Mouse (Mus musculus) layer of hippocampus, postnatal 14 days (tissue): ENCODE results near the gene Ift122. TPM values are rescaled to one million over a fixed set of nuclear protein-coding genes. Genes with fewer than 3 reads are reported as not detected.

ENCODE experiments used
- total RNA-seq, 2 experiments: library from RNA; stranded (reverse); gene quantifications; 2 replicates each; pipeline ENCODE4 v1.2.3; 2021

The Ift122 gene
- total RNA-seq, 2 experiments from 2014 or later: 23.8 to 24.7 TPM

Other genes with a start within 250 kb of the Ift122 start
- gene Raf1, start 176.8 kb upstream of the Ift122 start, total RNA-seq: 100 to 1,000 TPM; 102 TPM
- gene Tmem40, start 91.1 kb upstream of the Ift122 start, total RNA-seq: 1 to 10 TPM in 1 of 2 experiments, under 1 TPM in 1; 0.88 to 1.2 TPM
- 1 to 10 TPM; 4.5 to 5.1 TPM for gene Cand2, start 78.9 kb upstream of the Ift122 start, total RNA-seq
- 100 to 1,000 TPM; 500 to 526 TPM for gene Rpl32, start 44.7 kb upstream of the Ift122 start, total RNA-seq
- gene Efcab12, start 15.1 kb upstream of the Ift122 start, total RNA-seq: 1 to 10 TPM; 2.9 to 4.0 TPM
- gene Mbd4, start 99 bp upstream of the Ift122 start, total RNA-seq: 1 to 10 TPM; 5.0 to 5.8 TPM
- under 1 TPM; 0.41 to 0.48 TPM for gene Rho, start 78.3 kb downstream of the Ift122 start, total RNA-seq
- not detected for gene H1foo, start 91.5 kb downstream of the Ift122 start, total RNA-seq
- 10 to 100 TPM; 40.9 to 47.9 TPM for gene Plxnd1, start 141.5 kb downstream of the Ift122 start, total RNA-seq